Comparison of ENCODE assay signal across 15 mouse cellular contexts in the genomic region with DNA sequence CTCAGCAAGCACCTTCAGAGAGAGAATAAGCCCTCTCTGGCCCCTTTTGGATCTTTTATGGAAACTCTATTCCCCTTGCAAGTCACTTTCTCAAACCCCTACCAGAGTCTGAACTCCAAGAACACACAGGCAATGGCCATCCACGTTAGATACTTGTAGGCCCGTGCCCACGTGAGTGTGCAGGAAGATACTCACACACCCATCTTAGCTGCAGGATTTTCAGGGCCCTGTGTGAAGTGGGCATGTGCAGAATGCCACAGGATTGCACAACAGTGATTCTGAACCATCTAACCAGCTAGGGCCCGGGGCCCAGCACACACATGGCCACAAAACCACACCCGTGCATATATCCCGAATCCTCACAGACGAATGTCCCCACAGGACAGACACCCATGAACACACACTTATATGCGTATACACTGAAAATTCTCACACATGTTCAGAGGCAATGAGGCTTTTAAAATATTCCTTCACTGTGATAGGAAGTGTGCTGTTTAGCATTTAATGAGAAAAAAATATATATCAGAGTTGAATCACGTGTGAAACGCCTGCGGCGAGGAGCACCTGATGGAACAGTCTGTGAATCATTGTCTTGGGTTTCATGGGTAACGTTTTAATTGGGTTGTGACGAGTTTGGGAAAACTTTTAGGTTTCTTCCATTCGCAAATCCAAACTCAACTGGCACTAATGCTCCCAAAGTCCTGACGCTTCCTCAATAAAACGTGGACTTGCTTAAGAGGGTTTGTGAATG. TPM values are rescaled to one million over a fixed set of nuclear protein-coding genes. Genes with fewer than 3 reads are reported as not detected.
A peak's percentile ranks its signal among the peaks of the same experiment; 100 is the strongest.
DNase-seq lines count a peak whose midpoint lies in the region; ATAC-seq and TF ChIP-seq lines count a peak whose summit lies in the region.
"Had no signal": no experiment of that assay in that cellular context is flagged by ENCODE, and none has a peak within 500 bp of the region (broad histone marks: within the 10 kb centered on the region; RNA-seq: fewer than 3 reads in every experiment).

No protein-coding gene starts in this region.

- WGBS in forebrain, embryonic 14.5 days: 85% methylated on average over 17 of the region's 17 CpGs
- WGBS in midbrain, embryonic 15.5 days: 85% methylated on average over 17 of the region's 17 CpGs

- no peak for TF ChIP-seq CTCF in gastrocnemius, adult 2 months (IDR thresholded peaks at IDR 0.05)

- H3K27me3 ChIP-seq in forebrain, embryonic 14.5 days (replicated peaks; ENCODE audit: control insufficient read depth, insufficient read depth, low read length): no peaks in the 10 kb centered on the region
- H3K27me3 ChIP-seq in midbrain, embryonic 15.5 days (replicated peaks): no peaks in the 10 kb centered on the region
- H3K27me3 ChIP-seq: lung, embryonic 15.5 days had no signal

- H3K4me1 ChIP-seq in forebrain, embryonic 14.5 days (ENCODE audit: control insufficient read depth, insufficient read depth, low read length): peaks cover 30% of the 10 kb centered on the region
- H3K4me1 ChIP-seq in midbrain, embryonic 15.5 days: peaks cover 35% of the 10 kb centered on the region
- H3K4me1 ChIP-seq: megakaryocyte, embryonic 14.5 days had no signal

- H3K9me3 ChIP-seq in forebrain, embryonic 14.5 days (replicated peaks; ENCODE audit: control insufficient read depth, low read length): no peaks in the 10 kb centered on the region
- no peaks in the 10 kb centered on the region for H3K9me3 ChIP-seq in midbrain, embryonic 15.5 days
- H3K9me3 ChIP-seq: embryonic facial prominence, embryonic 10.5 days; heart, embryonic 10.5 days; lung, embryonic 15.5 days; megakaryocyte, embryonic 14.5 days had no signal

- H3K9ac ChIP-seq in forebrain, embryonic 14.5 days (ENCODE audit: low read length): no peak overlapping the region
- H3K9ac ChIP-seq in midbrain, embryonic 15.5 days: no peak overlapping the region
- H3K9ac ChIP-seq: lung, embryonic 15.5 days had no signal

- H3K4me2 ChIP-seq in forebrain, embryonic 14.5 days (ENCODE audit: low read length): no peak overlapping the region
- no peak overlapping the region for H3K4me2 ChIP-seq in midbrain, embryonic 15.5 days
- H3K4me2 ChIP-seq: lung, embryonic 15.5 days had no signal

- no peak for DNase-seq in gastrocnemius, adult 2 months
- DNase-seq in gastrocnemius, postnatal 4 days (ENCODE audit: low spot score in 2 of 2): no peak
- peak; percentile 57 to 69 for DNase-seq in left cerebral cortex, postnatal 14 days (ENCODE audit: low spot score in 2 of 2)
- DNase-seq in left cerebral cortex, postnatal 4 days: no peak
- no peak for DNase-seq in forebrain, embryonic 14.5 days (ENCODE audit: low spot score)
- no peak for DNase-seq in thymus, postnatal 36 days
- no peak for DNase-seq in heart, postnatal 4 days
- DNase-seq: B cell, adult 2 months; gastrocnemius, postnatal 10 days had no signal

- no peaks in the 10 kb centered on the region for H3K36me3 ChIP-seq in forebrain, embryonic 14.5 days (ENCODE audit: control insufficient read depth, insufficient read depth, low read length)
- H3K36me3 ChIP-seq in midbrain, embryonic 15.5 days (replicated peaks): no peaks in the 10 kb centered on the region
- H3K36me3 ChIP-seq: embryonic facial prominence, embryonic 10.5 days; heart, embryonic 10.5 days; lung, embryonic 15.5 days had no signal

- peak overlapping the region; percentile 90 for H3K27ac ChIP-seq in gastrocnemius, adult 2 months
- peak overlapping the region; percentile 88; the same call in 1 of the 2 replicates for H3K27ac ChIP-seq in forebrain, embryonic 14.5 days (ENCODE audit: low read depth, low read length)
- H3K27ac ChIP-seq in midbrain, embryonic 15.5 days: peak overlapping the region; percentile 78
- H3K27ac ChIP-seq: lung, embryonic 15.5 days had no signal

- no peak overlapping the region for H3K4me3 ChIP-seq in gastrocnemius, adult 2 months
- H3K4me3 ChIP-seq in forebrain, embryonic 14.5 days (ENCODE audit: low read depth, low read length): no peak overlapping the region
- no peak overlapping the region for H3K4me3 ChIP-seq in midbrain, embryonic 15.5 days
- H3K4me3 ChIP-seq: embryonic facial prominence, embryonic 10.5 days; heart, embryonic 10.5 days; lung, embryonic 15.5 days; megakaryocyte, embryonic 14.5 days had no signal

- intact Hi-C loops in gastrocnemius, adult 2 months (cut with DNase I): no loop called here
- intact Hi-C loops in left cerebral cortex, postnatal 14 days (cut with DNase I): no loop called here
- intact Hi-C loops in left cerebral cortex, postnatal 4 days (cut with DNase I): no loop called here

- no peak for ATAC-seq in forebrain, embryonic 14.5 days
- ATAC-seq in midbrain, embryonic 15.5 days (replicated peaks): no peak

RNA-seq across cellular contexts. Expression of a gene that starts 24.0 kb away (rescaled TPM):
- total RNA-seq in gastrocnemius, adult 2 months (2021): 100 to 1,000 TPM in 1 of 2 experiments, 10 to 100 TPM in 1; 93.4 to 111 TPM
- total RNA-seq in gastrocnemius, postnatal 4 days (2021): 100 to 1,000 TPM; 103 to 112 TPM
- 10 to 100 TPM; 62.1 to 77.0 TPM for total RNA-seq in left cerebral cortex, postnatal 14 days (2021)
- 10 to 100 TPM; 93.3 to 99.0 TPM for total RNA-seq in left cerebral cortex, postnatal 4 days (2021)
- 52.2 and 57.1 TPM in 2 replicates for polyA plus RNA-seq in forebrain, embryonic 14.5 days (2014; fragmentation: Nextera tagmentation; extraction: Ambion mirVana)
- 52.9 and 61.3 TPM in 2 replicates for polyA plus RNA-seq in midbrain, embryonic 15.5 days (2015; fragmentation: Nextera tagmentation; extraction: Ambion mirVana)
- 10 to 100 TPM; 78.1 to 80.5 TPM for total RNA-seq in heart, postnatal 4 days (2021)
- total RNA-seq: hematopoietic stem cell, adult 5-6 weeks had no signal

Comparison
In these comparisons a context has a peak if more than half of its experiments do, and no peak if none do; other contexts are left out.
1. DNase-seq: peak in left cerebral cortex, postnatal 14 days (2 of 2); none in gastrocnemius, adult 2 months (single experiment), gastrocnemius, postnatal 4 days (0 of 2), left cerebral cortex, postnatal 4 days (single experiment), forebrain, embryonic 14.5 days (single experiment), thymus, postnatal 36 days (0 of 2) and heart, postnatal 4 days (single experiment).
2. Peak in every context shown above with its lines, with median percentiles within 50 percentile points of each other: H3K27ac ChIP-seq.